ENCODE assay signal across 8 mouse cellular contexts in genomic region chr4:142083762-142084130, GRCm38 (mm10). TPM values are rescaled to one million over a fixed set of nuclear protein-coding genes. Genes with fewer than 3 reads are reported as not detected.
DNase-seq lines count a peak whose midpoint lies in the region; ATAC-seq and TF ChIP-seq lines count a peak whose summit lies in the region.

No protein-coding gene starts in this region.

- TF ChIP-seq CTCF in spleen, adult 2 months (IDR thresholded peaks at IDR 0.05; ENCODE audit: extremely low read depth, insufficient read depth, insufficient read length, insufficient replicate concordance), result peak; percentile 41; the same call in 1 of the 2 replicates
- TF ChIP-seq CTCF in heart, adult 2 months (IDR thresholded peaks at IDR 0.05), result peak; percentile 75
- peak; percentile 81 for TF ChIP-seq CTCF in intestine, postnatal 0 days (IDR thresholded peaks at IDR 0.05; ENCODE audit: low read depth)
- TF ChIP-seq CTCF in liver, postnatal 0 days (IDR thresholded peaks at IDR 0.05; ENCODE audit: low read depth), result peak; percentile 73

- intact Hi-C loops in heart, adult 2 months (cut with DNase I), result loop anchor here (1.0 kb wide), 1 partner anchor 15 kb away; no protein-coding TSS in a partner anchor

- peak overlapping the region; percentile 76 for H3K27ac ChIP-seq in spleen, adult 2 months (ENCODE audit: insufficient read depth, low read length)
- peak overlapping the region; percentile 87 for H3K27ac ChIP-seq in heart, adult 2 months
- peak overlapping the region; percentile 92 for H3K27ac ChIP-seq in intestine, postnatal 0 days (ENCODE audit: low read depth, low read length)
- peak overlapping the region; percentile 81 for H3K27ac ChIP-seq in liver, postnatal 0 days (ENCODE audit: low read depth)

- no peaks in the 10 kb centered on the region for H3K79me2 ChIP-seq in heart, adult 2 months (replicated peaks; ENCODE audit: control insufficient read depth, insufficient read depth, low read length)

- TF ChIP-seq EP300 in heart, adult 2 months (IDR thresholded peaks at IDR 0.05; ENCODE audit: insufficient read depth, low read depth, low read length), result no peak
- TF ChIP-seq EP300 in liver, postnatal 0 days (IDR thresholded peaks at IDR 0.05; ENCODE audit: low read depth), result no peak

- no peak for TF ChIP-seq POLR2A in spleen, adult 2 months (IDR thresholded peaks at IDR 0.05; ENCODE audit: low read depth, low read length)
- no peak for TF ChIP-seq POLR2A in heart, adult 2 months (IDR thresholded peaks at IDR 0.05; ENCODE audit: insufficient read depth, low read depth, low read length)

- H3K4me3 ChIP-seq in spleen, adult 2 months (ENCODE audit: extremely low read depth, insufficient read depth, insufficient read length), result peak overlapping the region; percentile 58; the same call in 1 of the 2 replicates
- H3K4me3 ChIP-seq in heart, adult 2 months, result peak overlapping the region; percentile 63
- peak overlapping the region; percentile 69 for H3K4me3 ChIP-seq in intestine, postnatal 0 days (ENCODE audit: low read depth, low read length)
- H3K4me3 ChIP-seq in liver, postnatal 0 days (ENCODE audit: low read depth, low read length), result peak overlapping the region; percentile 55

- peak; percentile 75 for ATAC-seq in intestine, postnatal 0 days
- ATAC-seq in liver, postnatal 0 days, result peak; percentile 84

- peak overlapping the region; percentile 85 for H3K4me2 ChIP-seq in intestine, postnatal 0 days (replicated peaks; ENCODE audit: low read depth)
- H3K4me2 ChIP-seq in liver, postnatal 0 days (ENCODE audit: low read depth, low read length), result peak overlapping the region; percentile 66

- DNase-seq in spleen, adult 2 months (ENCODE audit: low read depth in 1 of 2, low spot score in 2 of 2), result peak in 1 of 2 experiments; percentile 32
- no peak for DNase-seq in spleen, postnatal 4 days (ENCODE audit: low spot score in 2 of 2)
- peak; percentile 84 for DNase-seq in embryo, embryonic 10.5 days (ENCODE audit: low spot score)
- peak; percentile 81 for DNase-seq in heart, adult 2 months
- peak; percentile 84 for DNase-seq in liver, postnatal 0 days
- DNase-seq in neural tube, embryonic 10.5 days (ENCODE audit: extremely low spot score, low spot score), result peak; percentile 72
- DNase-seq in thymus, postnatal 25 days, result peak; percentile 43

- peaks cover 4% of the 10 kb centered on the region; the same call in 1 of the 2 replicates for H3K27me3 ChIP-seq in spleen, adult 2 months (ENCODE audit: control insufficient read depth, insufficient read depth, low read length)
- no peaks in the 10 kb centered on the region for H3K27me3 ChIP-seq in heart, adult 2 months (ENCODE audit: control insufficient read depth, insufficient read depth, low read length)
- no peaks in the 10 kb centered on the region for H3K27me3 ChIP-seq in intestine, postnatal 0 days (replicated peaks; ENCODE audit: control insufficient read depth, insufficient read depth, low read length)
- peaks cover 17% of the 10 kb centered on the region; the same call in 1 of the 2 replicates for H3K27me3 ChIP-seq in liver, postnatal 0 days (ENCODE audit: insufficient read depth, low read length)

- WGBS in spleen, adult 2 months, result 0% methylated on average over 27 of the region's 29 CpGs
- WGBS in heart, adult 2 months, result 1% methylated on average over 29 of the region's 29 CpGs
- under 1% methylated on average over 27 of the region's 29 CpGs for WGBS in intestine, postnatal 0 days
- WGBS in liver, postnatal 0 days (ENCODE audit: insufficient replicate concordance), result under 1% methylated on average over 21 of the region's 29 CpGs

- H3K4me1 ChIP-seq in spleen, adult 2 months (ENCODE audit: control insufficient read depth, insufficient read depth, insufficient read length), result no peaks in the 10 kb centered on the region; the same call in none of the 2 replicates
- peaks cover 13% of the 10 kb centered on the region for H3K4me1 ChIP-seq in heart, adult 2 months (ENCODE audit: control insufficient read depth, insufficient read depth, low read length)
- peaks cover 12% of the 10 kb centered on the region; the same call in 1 of the 2 replicates for H3K4me1 ChIP-seq in intestine, postnatal 0 days (replicated peaks; ENCODE audit: control insufficient read depth, insufficient read depth, low read length)
- peaks cover 27% of the 10 kb centered on the region for H3K4me1 ChIP-seq in liver, postnatal 0 days (ENCODE audit: insufficient read depth)

- H3K36me3 ChIP-seq in spleen, adult 2 months (ENCODE audit: control insufficient read depth, insufficient read depth, low read length), result no peaks in the 10 kb centered on the region
- H3K36me3 ChIP-seq in heart, adult 2 months (ENCODE audit: control insufficient read depth, insufficient read depth, low read length), result no peaks in the 10 kb centered on the region
- H3K36me3 ChIP-seq in intestine, postnatal 0 days (ENCODE audit: control insufficient read depth, insufficient read depth), result no peaks in the 10 kb centered on the region; the same call in 1 of the 2 replicates
- no peaks in the 10 kb centered on the region for H3K36me3 ChIP-seq in liver, postnatal 0 days (replicated peaks; ENCODE audit: insufficient read depth, low read length)

- no peaks in the 10 kb centered on the region for H3K9me3 ChIP-seq in intestine, postnatal 0 days (ENCODE audit: control insufficient read depth)
- H3K9me3 ChIP-seq in liver, postnatal 0 days (ENCODE audit: low read length), result no peaks in the 10 kb centered on the region

- H3K9ac ChIP-seq in heart, adult 2 months (ENCODE audit: low read depth, low read length), result peak overlapping the region; percentile 82
- peak overlapping the region; percentile 65 for H3K9ac ChIP-seq in intestine, postnatal 0 days (ENCODE audit: low read depth, low read length)
- peak overlapping the region; percentile 45 for H3K9ac ChIP-seq in liver, postnatal 0 days (replicated peaks)

RNA-seq across cellular contexts. Expression of gene Tmem51, which starts 0.4 kb away (rescaled TPM):
- 21.0 and 22.2 TPM in 2 replicates for polyA plus RNA-seq in spleen, adult 2 months (2012; rRNA removed)
- 1 to 10 TPM; 5.5 to 6.0 TPM for total RNA-seq in heart, adult 2 months (2021)
- 9.9 and 13.1 TPM in 2 replicates for polyA plus RNA-seq in heart, adult 2 months (2012; rRNA removed)
- polyA plus RNA-seq in intestine, postnatal 0 days (2015; fragmentation: Nextera tagmentation; extraction: Ambion mirVana), result 212 and 256 TPM in 2 replicates
- 13.7 and 15.7 TPM in 2 replicates for polyA plus RNA-seq in liver, postnatal 0 days (2015; fragmentation: Nextera tagmentation; extraction: Ambion mirVana)

Comparison
In these comparisons a context has a peak if more than half of its experiments do, and no peak if none do; other contexts are left out.
1. DNase-seq: peak in embryo, embryonic 10.5 days (single experiment), heart, adult 2 months (2 of 2), liver, postnatal 0 days (single experiment), neural tube, embryonic 10.5 days (single experiment) and thymus, postnatal 25 days (single experiment); none in spleen, postnatal 4 days (0 of 2).
2. Peak in every context shown above with its lines, with median percentiles within 50 percentile points of each other: H3K27ac ChIP-seq, H3K4me3 ChIP-seq, CTCF ChIP-seq and H3K9ac ChIP-seq.